Mouse (Mus musculus) G1E-ER4 (cell line): ENCODE measurements around the gene Itpr2. TPM values are rescaled to one million over a fixed set of nuclear protein-coding genes. Genes with fewer than 3 reads are reported as not detected.

Experiments
- GATA1 ChIP-seq: IDR thresholded peaks from one replicate; pipeline ENCODE4 v1.8.0; 2012; ENCODE audit warnings: low read length, inconsistent platforms
- polyA plus RNA-seq: library from polyadenylated mRNA; stranded (reverse); fragments of >175 nt; gene quantifications from 2 replicates; pipeline ENCODE4 v1.2.3, GENCODE M21; 2012

The Itpr2 gene
- polyA plus RNA-seq, 1 experiment, result 1.9 TPM

DNA sequence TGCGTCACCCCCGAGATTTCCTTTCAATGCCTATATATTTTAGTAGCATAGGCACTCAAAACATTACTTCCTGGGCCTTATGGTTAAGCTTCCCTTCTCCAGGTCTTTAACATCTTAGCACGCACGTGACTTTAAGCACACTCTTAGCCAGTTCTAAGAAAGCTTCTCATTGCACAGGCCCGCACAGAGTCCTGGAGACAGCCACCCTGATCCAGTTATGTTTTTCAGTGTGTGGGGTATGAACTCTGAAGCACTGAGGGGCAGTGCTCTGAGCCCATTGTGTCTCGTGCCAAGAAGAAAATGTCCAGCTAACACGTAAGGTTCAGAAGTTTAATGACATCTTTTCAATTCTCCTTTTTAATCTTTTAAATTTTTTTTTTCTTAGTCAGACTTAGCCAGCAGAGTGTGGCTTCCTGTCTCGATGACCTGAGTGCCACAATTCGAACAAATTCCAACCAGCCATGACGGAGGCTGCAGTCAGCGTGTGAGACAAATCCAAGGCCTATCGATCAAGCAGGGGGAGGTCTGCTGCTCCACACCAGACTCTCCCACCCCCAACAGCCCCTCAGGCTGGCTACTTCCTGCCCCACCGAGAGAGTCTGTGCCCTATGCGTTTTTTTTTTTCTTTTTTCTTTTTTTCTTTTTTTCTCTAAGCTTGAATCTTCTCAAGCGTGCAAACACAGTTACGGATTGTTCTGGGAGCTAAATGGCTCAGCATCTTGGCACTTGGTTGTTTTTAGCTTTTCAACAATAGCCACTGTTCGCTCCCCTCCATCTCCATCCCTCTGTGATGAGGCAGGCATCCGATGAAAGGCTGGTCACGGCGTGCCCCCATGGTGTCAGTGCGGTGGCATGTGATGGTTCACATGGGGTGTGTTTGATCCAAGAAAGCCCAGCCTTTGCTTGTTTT is 390.9 kb downstream of the Itpr2 start:
- no peak for TF ChIP-seq GATA1

DNA sequence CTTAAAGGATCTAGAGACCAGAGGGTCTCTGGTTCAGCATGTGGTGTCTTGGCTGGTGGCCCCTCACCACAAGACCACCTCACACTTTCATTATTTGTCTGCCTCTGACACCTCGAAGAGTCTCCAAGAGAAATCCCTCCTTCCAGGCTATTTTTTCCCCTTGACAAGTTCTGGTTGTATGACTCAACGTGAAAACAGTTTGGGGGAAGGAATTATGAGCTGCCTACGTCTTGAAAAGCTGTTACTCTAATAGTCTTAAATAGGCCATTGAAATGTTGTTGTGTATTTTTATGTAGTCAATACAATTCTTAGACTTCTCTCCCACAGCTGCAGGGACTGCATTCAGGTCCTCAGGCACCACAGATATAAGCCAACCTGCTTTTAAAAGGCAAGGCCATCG is 391.6 kb downstream of the Itpr2 start:
- no peak for TF ChIP-seq GATA1

DNA sequence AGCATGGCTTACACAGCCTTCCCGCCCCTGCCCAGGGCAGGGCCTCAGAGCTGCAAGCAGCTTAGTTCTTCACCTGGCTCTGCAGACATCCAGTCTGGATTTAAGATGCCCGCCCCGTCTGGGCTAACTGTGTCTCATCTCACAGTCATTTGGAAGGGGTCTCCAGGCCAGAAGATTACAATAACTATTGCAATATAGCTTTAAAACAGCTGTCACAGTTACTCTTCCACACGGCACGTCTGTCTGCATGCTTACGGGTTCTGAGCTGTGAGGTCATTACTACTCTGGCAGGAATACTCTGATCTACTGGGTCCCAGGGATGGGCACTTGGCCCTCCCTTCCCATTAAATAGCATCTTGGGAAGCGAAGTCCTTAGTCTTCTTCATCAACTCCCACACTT is 393.3 kb downstream of the Itpr2 start:
- no peak for TF ChIP-seq GATA1

DNA sequence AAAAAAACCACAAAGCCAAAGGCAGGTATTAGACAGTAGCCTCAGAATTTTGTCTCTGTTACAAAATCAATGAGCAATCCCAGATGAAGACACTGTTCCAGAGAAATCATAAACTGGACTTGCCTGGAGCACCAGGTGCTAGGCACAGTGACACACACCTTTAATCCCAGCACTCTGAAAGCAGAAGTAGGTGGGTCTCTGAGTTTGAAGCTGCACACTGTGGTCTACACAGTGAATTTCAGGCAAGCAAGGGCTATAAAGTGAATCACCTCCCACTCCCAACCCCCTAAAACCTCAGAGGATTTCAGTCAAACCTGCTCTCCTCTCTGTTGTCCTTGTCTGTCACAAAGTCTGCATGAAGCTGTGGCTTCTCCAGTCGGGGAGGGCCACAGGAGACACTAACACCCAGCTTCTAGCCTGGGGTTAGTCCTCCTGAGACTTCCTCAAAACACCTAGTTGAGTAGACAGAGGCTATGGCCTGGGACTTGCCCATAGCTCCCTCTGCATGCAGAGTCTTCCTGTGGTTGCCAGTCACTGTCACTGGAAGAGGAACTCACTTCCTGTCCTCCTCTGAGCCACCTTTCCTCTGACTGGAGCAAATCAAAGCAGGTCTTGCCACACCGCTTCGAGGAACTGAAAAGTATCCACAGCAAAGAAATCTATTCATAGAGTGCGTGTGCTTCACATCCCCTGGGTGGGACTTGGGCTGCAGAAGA is 394.7 kb downstream of the Itpr2 start:
- no peak for TF ChIP-seq GATA1

DNA sequence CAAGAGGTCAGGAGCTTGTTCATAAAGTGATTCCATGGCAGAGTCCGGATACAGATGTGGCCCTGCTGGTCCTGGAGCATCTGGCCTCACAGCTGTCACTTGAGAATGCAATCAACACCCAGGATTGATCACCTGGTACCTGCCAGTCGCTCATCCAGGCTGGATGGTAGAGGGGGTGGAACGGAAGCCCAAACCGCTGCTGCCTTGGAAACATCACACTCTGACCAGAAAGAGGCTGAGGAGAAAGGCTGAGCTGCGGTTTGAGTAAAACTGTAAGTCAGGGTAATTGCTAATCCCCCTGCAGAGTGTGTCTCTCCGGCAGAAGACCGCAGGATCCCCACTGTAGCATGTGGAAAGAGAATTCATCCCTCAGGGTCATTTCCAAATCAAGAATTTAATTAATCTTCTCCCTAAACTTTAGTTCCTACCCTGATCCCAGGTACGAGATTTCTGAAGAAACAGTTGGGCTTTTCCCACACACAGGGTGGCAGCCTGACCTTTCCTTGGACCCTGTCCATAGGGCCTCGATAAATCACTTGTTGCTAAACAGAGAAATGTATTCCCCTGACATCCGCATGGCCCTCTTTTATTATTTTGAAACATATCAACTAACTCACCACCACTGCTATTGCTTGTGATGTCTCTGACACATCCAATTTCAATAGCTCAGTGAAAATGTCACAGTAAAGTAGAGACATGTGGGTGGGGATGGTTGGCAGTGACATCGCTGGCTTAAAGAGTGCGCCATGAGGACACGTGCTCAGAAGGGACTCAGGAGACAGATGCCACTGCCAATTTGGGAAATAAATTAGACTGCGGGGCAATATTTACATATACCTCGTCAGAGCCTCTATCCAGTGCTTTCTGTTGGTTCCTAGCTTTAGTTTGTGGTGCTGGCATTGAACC is 418.7 kb downstream of the Itpr2 start:
- TF ChIP-seq GATA1, result no peak

DNA sequence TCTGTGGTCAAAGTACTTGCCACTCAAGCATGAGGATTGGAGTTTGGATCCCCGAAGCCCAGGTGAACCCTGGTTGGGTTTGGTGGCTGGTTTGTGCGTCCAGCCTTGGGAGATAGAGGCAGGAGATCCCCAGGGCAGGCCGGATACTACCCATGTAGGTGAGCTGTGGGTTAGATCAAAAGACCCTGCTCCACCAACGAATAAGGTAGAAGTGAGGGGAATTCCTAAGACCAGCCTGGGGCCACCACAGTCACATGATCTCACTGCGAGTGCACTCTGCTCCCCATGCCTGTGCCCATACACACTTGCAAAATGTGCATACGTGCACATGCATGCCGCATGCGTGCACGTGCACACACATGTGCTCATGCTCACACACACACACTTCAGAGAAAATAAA is 419.5 kb downstream of the Itpr2 start:
- TF ChIP-seq GATA1, result no peak

DNA sequence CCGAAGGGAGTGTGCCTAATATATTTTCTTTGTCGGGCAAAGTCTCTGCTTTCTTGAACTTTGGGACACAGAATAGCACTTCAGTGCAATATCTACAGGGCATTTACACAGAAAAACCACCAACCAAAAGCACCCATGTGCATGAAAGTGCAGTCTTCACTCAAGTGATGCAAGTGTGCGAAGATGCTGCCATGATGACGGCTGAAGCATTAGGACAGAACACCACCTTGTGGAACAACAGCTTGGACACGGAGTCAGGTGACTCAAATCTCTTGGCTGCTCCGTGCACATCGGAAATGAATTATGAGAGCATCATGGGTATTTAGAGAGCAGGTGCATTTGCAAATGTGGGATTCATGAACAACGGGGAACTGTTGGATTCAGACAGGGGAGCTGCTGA is 420.4 kb downstream of the Itpr2 start:
- TF ChIP-seq GATA1, result no peak

DNA sequence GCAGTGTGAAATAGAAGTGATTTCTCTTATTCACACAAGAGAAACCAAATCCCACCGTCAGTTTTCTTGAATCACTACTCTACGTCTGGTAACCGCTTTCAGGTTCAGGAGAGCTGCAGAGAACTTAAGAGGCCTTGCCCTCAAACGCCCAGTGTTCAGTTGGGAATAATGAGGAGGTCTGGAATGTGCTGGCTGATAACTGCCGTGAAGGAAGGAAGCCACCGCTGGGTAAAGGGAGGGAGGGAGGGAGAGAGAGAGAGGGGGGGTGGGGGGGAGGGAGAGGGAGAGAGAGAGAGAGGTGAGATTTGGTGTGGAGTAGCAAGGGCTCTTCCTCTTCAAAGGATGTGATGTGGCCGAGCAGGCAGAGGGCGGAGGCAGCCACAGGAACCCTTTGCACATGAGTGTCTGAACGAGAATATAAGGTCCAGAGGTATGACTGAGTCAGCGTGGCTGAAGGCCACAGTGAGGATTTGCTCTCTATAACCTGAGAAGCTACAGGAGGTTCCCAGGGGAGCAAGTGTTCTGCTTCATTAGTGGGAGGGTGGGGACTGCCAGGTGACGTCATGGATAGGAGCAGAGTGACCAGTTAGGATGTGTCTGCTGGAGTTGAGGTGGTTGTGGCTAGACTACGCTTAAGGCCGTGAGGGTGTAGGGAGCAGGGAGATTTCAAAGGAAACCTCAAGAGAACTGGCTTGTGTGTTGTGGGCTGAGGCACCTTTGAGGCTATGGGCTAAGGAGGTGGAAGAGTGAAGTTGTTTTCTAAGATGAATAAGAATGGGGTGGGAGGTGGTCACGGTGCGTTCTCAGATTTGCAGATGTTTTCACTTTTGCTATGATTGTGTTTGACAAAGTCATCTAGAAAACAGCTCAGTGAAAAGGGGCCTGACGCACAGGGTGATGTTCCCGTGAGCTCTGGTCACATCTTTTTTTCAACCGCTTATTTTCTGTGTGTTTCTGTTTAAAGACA is 421.2 kb downstream of the Itpr2 start:
- TF ChIP-seq GATA1, result no peak

DNA sequence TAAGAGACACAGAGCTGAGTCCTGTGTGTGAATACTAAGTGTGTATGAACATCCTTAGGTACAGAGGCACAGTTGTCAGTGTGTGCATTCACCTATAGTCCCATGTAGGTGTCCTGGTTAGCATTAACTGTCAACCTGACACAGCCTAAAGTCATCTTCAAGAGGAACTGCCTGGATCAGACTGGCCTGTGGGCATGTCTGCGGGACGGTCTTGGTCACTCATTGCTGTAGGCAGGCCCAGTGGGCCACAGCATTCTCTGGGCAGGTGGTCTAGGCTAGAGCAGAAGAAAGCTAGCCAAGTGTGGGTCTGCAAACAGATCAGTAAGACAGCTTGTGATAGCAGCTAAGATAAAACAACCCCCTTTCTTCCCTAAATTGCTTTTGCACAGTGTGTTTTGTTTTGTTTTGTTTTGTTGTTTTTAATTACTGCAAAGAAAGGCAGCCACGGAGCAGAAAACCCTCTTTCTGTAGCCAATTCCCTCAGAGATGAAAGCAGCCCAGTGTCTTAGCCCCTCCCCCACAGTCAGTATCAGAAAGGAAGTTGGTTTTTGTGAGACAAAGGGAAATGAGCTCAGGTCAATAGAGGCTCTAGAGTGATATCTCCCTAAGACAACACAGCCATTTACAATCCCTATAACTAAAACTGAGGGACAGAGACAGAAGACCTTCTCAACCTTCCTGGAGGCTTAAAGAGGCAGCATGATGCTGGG is 422.1 kb downstream of the Itpr2 start:
- no peak for TF ChIP-seq GATA1

DNA sequence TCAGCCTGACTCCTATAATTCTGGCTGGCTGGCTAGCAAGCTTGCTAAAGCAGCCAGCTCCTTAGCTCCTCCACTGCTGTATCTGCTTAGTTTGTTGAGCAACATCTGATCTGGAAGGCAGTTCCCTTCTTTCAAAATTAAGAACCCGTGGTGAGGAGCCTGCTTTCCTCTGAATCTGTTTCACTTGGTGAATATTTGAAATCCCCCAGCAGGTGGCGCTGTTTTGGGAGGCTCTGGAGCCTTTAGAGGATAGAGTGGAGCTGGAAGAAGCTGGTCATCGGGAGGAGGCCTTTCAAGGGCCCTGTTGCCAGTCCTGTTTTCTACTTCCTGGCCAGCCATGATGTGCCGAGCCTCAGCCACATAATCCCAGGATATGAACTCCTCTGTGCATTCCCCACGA is 422.8 kb downstream of the Itpr2 start:
- TF ChIP-seq GATA1, result no peak

DNA sequence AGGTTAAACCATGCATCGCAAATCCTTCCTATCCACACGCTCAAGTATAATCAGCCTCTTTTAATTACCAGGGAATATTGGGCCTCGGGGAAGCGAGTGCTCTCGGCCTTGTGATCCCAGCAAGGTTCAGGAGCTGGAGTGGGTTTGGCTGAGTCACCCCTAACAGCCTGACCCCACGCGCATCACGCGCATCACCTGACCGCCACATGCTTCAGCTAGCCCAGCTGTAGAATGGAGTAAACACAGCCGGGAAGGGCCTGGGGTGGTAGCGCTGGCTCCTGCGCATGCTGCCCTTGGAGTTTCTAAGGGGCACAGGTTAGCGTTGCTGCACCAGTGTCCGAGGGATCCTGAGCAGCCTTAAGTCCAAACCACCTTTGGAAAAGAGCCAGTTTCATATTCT is 423.9 kb downstream of the Itpr2 start:
- no peak for TF ChIP-seq GATA1

DNA sequence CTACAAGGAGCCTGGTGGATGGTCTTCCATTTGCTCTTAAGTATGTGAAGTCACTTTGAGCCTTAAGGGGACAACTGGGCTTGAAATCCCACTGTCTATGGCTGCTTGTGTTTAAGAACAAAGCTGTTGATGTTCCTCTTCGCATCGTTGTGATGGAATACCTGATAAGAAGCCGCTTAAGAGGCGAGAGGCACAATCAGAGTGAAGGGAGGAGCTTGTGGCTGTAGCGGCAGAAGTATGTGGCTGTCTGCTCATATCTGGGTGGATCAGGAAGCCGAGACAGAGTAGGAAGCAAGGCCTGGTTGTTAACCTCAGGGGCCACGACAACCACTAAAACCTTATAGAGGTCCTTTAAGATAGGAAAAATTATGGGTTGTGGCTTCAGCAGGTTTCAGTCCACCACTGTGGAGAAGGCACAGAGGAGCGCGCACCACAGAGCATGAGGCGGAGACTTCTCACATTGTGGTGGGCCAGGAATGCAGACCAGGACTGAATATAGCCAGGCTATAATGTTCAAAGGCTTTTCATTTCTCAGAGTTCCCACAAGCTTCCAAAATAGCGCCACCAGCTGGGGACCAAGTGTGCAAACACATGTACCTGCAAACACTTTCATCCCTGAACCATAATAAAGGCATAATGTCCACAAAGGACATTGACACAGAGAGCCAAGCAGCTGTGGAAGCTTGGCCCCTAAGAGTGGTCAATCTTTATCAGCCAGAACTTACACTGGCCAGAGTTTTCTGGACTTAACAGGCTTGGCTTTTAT is 424.7 kb downstream of the Itpr2 start:
- no peak for TF ChIP-seq GATA1

DNA sequence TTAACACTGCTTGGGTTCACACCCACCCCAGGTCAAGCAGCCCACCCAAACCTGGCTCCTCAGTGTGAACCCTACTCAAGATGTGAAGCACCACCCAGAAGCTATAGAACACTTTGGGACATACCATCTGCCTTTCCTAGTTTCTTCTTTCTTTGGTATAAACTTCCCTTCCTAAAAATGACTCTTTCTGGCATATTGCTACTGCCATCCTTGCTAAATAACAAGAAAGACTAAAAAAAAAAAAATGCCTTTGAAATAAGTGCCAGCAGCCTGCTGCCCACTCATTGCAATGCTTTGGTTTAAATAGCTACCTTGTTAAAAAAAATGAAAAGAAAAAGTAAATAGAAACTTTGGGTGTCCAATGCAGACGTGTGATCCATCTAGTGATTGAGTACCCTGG is 429.2 kb downstream of the Itpr2 start:
- no peak for TF ChIP-seq GATA1
